Mouse (Mus musculus) kidney, embryonic 14.5 days (tissue): ENCODE results near the gene Ubxn11. TPM values are rescaled to one million over a fixed set of nuclear protein-coding genes. Genes with fewer than 3 reads are reported as not detected.

ENCODE experiments used
- ATAC-seq: fragments of 200-750 bp; cut with Nextera tagmentation; 2 replicates; pipeline ENCODE4 v1.8.0; 2017; ENCODE audit warnings: moderate number of reproducible peaks, mild to moderate bottlenecking, moderate TSS enrichment, moderate library complexity; ENCODE audit not compliant: low FRiP score, low TSS enrichment
- H3K27ac ChIP-seq: fragments of 300-500 bp; sonication (generic); 2 replicates; pipeline ENCODE4 v1.5.1; 2014; ENCODE audit warnings: low read depth, mild to moderate bottlenecking, low read length, moderate library complexity, mixed read lengths
- H3K27me3 ChIP-seq: fragments of 300-500 bp; sonication (generic); 2 replicates; pipeline ENCODE4 v1.6.1; 2014; ENCODE audit warnings: mild to moderate bottlenecking, low read length; ENCODE audit not compliant: control insufficient read depth, insufficient read depth
- H3K36me3 ChIP-seq: fragments of 300-500 bp; sonication (generic); 2 replicates; pipeline ENCODE4 v1.6.1; 2014; ENCODE audit warnings: low read length, mixed read lengths; ENCODE audit not compliant: control insufficient read depth, insufficient read depth
- H3K4me1 ChIP-seq: fragments of 300-500 bp; sonication (generic); 2 replicates; pipeline ENCODE4 v1.6.1; 2014; ENCODE audit warnings: low read length, mixed read lengths; ENCODE audit not compliant: control insufficient read depth, insufficient read depth
- H3K4me2 ChIP-seq: fragments of 300-500 bp; sonication (generic); replicated peaks from 2 replicates; pipeline ENCODE4 v1.6.1; 2014; ENCODE audit warnings: low read depth, mild to moderate bottlenecking, low read length
- H3K4me3 ChIP-seq: fragments of 300-500 bp; sonication (generic); 2 replicates; pipeline ENCODE4 v1.5.1; 2014; ENCODE audit warnings: mild to moderate bottlenecking, low read length
- H3K9ac ChIP-seq: fragments of 300-500 bp; sonication (generic); 2 replicates; pipeline ENCODE4 v1.6.1; 2014; ENCODE audit warnings: low read depth, mild to moderate bottlenecking, low read length, moderate library complexity
- H3K9me3 ChIP-seq: fragments of 300-500 bp; sonication (generic); 2 replicates; pipeline ENCODE4 v1.6.1; 2016; ENCODE audit warnings: low read length; ENCODE audit not compliant: control insufficient read depth
- WGBS: fragments of 180-500 bp; shearing (Covaris S2); extraction: QIAGEN DNeasy Blood & Tissue Kit; methylation state at CpG from one replicate; pipeline ENCODE4 v1.1.7; 2014; 5-methylcytosine and 5-hydroxymethylcytosine counted together
- polyA plus RNA-seq: library from polyadenylated mRNA; unstranded; fragments of >200 nt; fragmentation: Nextera tagmentation; extraction: Ambion mirVana; gene quantifications from 2 replicates; pipeline ENCODE4 v1.2.1, GENCODE M21; 2014

Gene Ubxn11
- polyA plus RNA-seq = 9.3 and 12.4 TPM in 2 replicates

DNA sequence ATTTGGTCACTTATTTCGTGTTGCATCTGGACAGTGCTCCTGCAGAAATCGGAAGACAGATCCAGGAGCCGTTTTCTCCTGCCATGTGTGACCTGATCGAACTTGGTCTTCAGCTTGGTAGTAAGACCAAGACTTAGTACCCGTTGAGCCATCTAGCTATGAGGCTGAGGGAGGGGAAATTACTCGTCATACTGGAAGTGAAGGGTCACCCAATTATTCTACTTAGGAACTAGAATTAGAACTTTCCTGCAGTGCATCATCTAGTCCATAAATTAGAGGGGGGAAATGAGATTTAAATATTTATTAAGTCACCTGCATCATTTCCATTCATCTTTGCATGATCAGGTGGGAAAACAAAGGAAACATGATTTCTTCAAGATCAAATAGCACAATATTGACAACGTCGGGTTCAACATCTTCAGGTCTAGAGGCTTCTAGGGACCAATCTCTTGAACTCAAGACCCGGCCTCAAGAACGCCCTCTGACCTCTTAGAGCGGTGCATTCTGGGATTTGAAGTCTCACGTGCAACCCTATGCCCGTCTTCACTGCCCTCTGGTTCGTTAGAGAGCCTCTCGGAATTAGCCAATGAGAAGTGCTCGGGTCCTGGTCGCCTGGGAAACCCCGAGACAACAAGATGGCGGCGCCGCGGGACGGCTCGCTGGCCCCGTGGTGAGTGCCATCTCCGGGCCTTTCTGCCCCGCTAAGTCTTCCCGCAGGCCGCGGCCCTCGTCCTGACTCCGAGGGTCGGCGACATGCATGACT lies at the start of gene Ubxn11:
TSS of gene Ubxn11 (plus strand) at position 592 of the 763 bp plus-strand sequence.
- ATAC-seq = peak; percentile 96
- Histone ChIP-seq H3K27me3 (no peaks in the 10 kb centered on the region), H3K9ac (peak within 1 kb of the TSS; percentile 46; the same call in 1 of the 2 replicates), H3K4me2 (peak within 1 kb of the TSS; percentile 58), H3K4me1 (peaks cover 12% of the 10 kb centered on the region; the same call in 1 of the 2 replicates), H3K9me3 (no peaks in the 10 kb centered on the region), H3K27ac (no peak within 1 kb of the TSS; the same call in 1 of the 2 replicates), H3K4me3 (peak within 1 kb of the TSS; percentile 61), H3K36me3 (no peaks in the 10 kb centered on the region)
- WGBS = 18% methylated on average over 34 of the region's 34 CpGs

DNA sequence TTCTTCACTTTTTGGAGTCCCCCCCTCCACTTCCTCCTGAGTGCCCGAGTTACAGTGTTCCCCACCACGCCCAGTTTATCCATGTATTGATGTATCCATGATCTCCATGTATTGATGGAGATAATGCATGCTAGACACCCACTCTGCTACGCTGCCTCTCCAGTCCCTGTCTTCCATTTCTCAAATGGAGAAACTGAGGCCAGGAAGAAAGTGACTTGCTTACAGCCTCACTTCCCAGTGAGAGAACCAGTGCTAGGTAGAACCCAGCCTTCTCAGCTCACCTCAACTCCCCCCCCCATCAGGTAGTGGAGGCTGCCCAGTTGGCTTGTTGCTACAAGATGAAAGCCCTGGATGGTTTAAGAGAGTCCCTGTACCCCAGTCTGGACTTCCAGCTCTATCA lies 48.8 kb upstream of the Ubxn11 start, which contains the start of gene Zfp683:
TSS of gene Zfp683 (plus strand) at position 301 of the 400 bp plus-strand sequence.
- H3K4me1 ChIP-seq = peaks cover 3% of the 10 kb centered on the region; the same call in 1 of the 2 replicates
- no peak for ATAC-seq
- H3K4me3 ChIP-seq = no peak within 1 kb of the TSS
- H3K36me3 ChIP-seq = no peaks in the 10 kb centered on the region
- H3K27ac ChIP-seq = no peak within 1 kb of the TSS
- no peak within 1 kb of the TSS for H3K4me2 ChIP-seq
- WGBS = 86% methylated on average over 3 of the region's 3 CpGs
- H3K27me3 ChIP-seq = no peaks in the 10 kb centered on the region
- H3K9ac ChIP-seq = no peak within 1 kb of the TSS
- no peaks in the 10 kb centered on the region for H3K9me3 ChIP-seq

- H3K9me3 ChIP-seq = no peaks in the 10 kb centered on the region
- no peak for ATAC-seq
- H3K27me3 ChIP-seq = no peaks in the 10 kb centered on the region
- H3K4me2 ChIP-seq = peak overlapping the region; percentile 17
- H3K36me3 ChIP-seq = no peaks in the 10 kb centered on the region
- no peak overlapping the region for H3K9ac ChIP-seq
- H3K4me3 ChIP-seq = no peak overlapping the region; the same call in 1 of the 2 replicates
- H3K4me1 ChIP-seq = no peaks in the 10 kb centered on the region
- WGBS = 33% methylated on average over 14 of the region's 14 CpGs
- no peak overlapping the region for H3K27ac ChIP-seq
These were observed 44.1 kb upstream of the Ubxn11 start for GRCm38 (mm10) chr4:134058166-134058715.

DNA sequence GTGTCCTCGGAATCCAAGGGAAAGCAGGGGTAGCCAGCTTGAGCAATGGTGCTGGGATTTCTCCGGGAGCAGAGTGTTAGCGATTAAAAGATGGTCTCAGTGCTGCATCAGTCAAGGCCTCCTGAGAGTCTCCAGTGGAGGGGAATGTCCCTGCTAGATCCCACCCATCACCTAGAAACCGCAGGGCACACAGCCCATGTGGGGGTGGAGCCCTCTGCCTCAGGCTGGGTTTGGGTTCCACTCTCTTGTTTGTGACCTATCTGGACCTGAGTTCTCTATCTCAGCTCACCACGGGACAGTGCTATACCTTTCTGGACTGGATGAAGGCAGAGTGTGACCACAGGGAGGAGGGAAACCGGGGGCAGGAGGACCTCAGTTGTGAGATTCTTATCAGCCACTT lies 43.5 kb upstream of the Ubxn11 start:
- H3K4me3 ChIP-seq = no peak overlapping the region; the same call in 1 of the 2 replicates
- no peak overlapping the region for H3K9ac ChIP-seq
- H3K9me3 ChIP-seq = no peaks in the 10 kb centered on the region
- no peaks in the 10 kb centered on the region for H3K27me3 ChIP-seq
- H3K36me3 ChIP-seq = no peaks in the 10 kb centered on the region
- ATAC-seq = no peak
- 78% methylated on average over 6 of the region's 6 CpGs for WGBS
- H3K4me2 ChIP-seq = no peak overlapping the region
- no peak overlapping the region for H3K27ac ChIP-seq
- no peaks in the 10 kb centered on the region for H3K4me1 ChIP-seq

DNA sequence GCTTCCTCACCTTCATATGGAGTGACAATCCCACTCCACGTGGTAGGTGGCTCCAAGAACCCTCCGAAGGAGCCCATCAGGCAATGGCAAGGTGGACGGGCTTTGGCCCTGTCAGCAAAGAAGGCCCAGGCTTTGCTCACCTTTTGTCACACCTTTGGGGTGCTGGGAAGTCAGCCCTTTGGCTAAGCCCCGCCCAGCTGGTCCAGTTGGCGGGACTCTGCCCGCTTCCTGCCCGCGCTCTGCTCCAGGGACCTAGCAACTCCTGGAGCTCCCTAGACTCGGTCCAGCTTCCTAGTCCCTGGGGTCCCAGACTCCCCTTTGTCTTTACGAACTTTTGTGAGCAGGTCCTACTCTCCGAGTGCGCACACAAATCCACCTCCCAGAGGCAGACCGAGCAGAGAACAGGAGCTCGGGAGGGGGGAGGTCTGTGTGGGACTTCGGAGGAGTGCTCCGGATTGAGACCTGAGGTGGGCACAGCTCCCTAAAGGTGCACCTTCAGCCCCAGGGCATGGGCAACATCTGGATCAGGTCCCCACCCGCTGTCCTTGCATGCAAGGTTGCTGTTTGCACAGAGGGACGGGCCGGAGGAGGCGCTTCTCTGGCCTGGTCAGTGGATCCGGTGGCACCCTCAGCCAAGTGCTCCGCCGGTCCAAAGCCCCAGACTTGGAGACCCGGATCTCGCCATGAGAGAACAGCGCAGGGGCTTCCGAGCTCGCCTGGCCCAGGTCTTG lies 42.1 kb upstream of the Ubxn11 start, which contains the start of gene Crybg2:
TSS of gene Crybg2 (plus strand) at position 681 of the 731 bp plus-strand sequence.
- no peak within 1 kb of the TSS for H3K4me2 ChIP-seq
- 48% methylated on average over 28 of the region's 28 CpGs for WGBS
- H3K4me3 ChIP-seq = no peak within 1 kb of the TSS
- H3K27ac ChIP-seq = no peak within 1 kb of the TSS
- 0 out of 2 replicates have a peak, but pooled peaks cover under 1% of the 10 kb centered on the region for H3K27me3 ChIP-seq
- no peak for ATAC-seq
- no peaks in the 10 kb centered on the region for H3K9me3 ChIP-seq
- H3K36me3 ChIP-seq = no peaks in the 10 kb centered on the region
- peaks cover under 1% of the 10 kb centered on the region; the same call in 1 of the 2 replicates for H3K4me1 ChIP-seq
- no peak within 1 kb of the TSS for H3K9ac ChIP-seq

DNA sequence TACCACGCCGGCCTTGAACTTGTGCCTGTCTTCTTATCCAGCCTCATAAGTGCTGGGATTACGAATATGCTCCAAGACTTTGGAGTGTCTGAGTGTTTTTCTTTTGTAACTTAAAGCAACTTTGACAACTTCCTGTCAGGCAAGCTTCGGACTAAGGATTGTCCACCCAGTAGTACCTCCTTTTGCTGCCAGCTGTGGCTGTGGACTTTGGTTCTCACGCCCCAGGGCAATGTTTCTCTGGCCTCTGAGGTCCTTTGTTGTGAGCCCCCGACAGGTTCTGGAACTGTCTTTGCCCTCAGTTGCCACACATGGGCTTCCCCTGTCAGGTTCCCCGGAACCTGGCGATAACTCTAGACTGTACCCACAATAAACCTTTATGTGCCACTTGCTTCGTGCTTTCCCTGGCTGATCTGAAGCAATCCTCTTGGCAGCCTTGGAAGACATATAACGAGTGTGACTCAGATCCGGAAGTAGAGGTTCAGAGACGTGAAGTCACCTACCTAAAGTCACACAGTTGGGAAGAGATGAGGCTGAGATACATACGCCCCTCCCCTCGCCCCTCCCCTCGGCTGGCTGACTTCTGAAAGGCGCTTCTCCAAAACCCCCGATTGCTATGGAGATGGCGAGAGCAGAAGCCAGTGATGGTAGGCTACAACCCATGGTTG lies 41.1 kb upstream of the Ubxn11 start:
- no peak overlapping the region for H3K4me2 ChIP-seq
- WGBS = 62% methylated on average over 18 of the region's 18 CpGs
- H3K27ac ChIP-seq = no peak overlapping the region
- peaks cover 5% of the 10 kb centered on the region; the same call in 1 of the 2 replicates for H3K27me3 ChIP-seq
- no peak overlapping the region for H3K4me3 ChIP-seq
- no peak for ATAC-seq
- no peak overlapping the region for H3K9ac ChIP-seq
- H3K9me3 ChIP-seq = no peaks in the 10 kb centered on the region
- H3K36me3 ChIP-seq = no peaks in the 10 kb centered on the region
- H3K4me1 ChIP-seq = peaks cover 5% of the 10 kb centered on the region; the same call in 1 of the 2 replicates

DNA sequence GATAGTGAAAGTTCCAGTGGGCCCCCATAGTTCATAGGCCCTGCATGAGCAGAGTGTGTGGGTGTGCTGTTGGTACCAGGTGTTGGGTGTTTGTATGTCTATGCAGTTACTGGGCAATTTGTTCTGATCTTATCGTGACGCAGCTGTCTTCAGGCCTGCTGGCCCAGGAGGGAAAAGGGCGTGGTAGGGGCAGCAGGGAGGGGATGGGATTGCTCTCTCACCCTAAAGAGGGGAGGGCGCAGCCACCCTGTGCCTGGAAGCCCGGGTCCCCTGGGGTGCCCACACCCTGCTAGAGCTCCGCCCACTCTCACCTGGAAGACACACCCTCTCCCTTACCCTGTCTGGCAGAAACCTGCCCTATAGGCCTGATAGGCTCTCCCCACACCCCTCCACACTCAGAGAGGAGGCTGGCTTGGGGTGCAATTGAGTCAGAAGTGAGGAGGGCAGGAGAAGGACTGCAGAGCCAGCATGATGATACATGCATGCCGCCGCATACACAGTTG lies 40.4 kb upstream of the Ubxn11 start:
- Histone ChIP-seq H3K9ac (no peak overlapping the region), H3K4me1 (peaks cover 5% of the 10 kb centered on the region; the same call in 1 of the 2 replicates), H3K4me3 (no peak overlapping the region), H3K9me3 (no peaks in the 10 kb centered on the region), H3K36me3 (no peaks in the 10 kb centered on the region), H3K4me2 (no peak overlapping the region), H3K27me3 (peaks cover 8% of the 10 kb centered on the region; the same call in 1 of the 2 replicates), H3K27ac (no peak overlapping the region)
- 0 out of 2 replicates have a peak, but pooled peaks have one; percentile 18 for ATAC-seq
- WGBS = 40% methylated on average over 8 of the region's 8 CpGs

- Histone ChIP-seq H3K9me3 (no peaks in the 10 kb centered on the region), H3K4me2 (no peak overlapping the region), H3K4me3 (no peak overlapping the region), H3K27ac (no peak overlapping the region), H3K36me3 (no peaks in the 10 kb centered on the region), H3K9ac (no peak overlapping the region), H3K27me3 (peaks cover 8% of the 10 kb centered on the region; the same call in 1 of the 2 replicates), H3K4me1 (peaks cover 5% of the 10 kb centered on the region; the same call in 1 of the 2 replicates)
- no peak for ATAC-seq
- WGBS = 72% methylated on average over 8 of the region's 8 CpGs
These were observed 39.8 kb upstream of the Ubxn11 start for GRCm38 (mm10) chr4:134062561-134062960.
